Mouse (Mus musculus): ENCODE measurements around the gene Kdm1b. TPM values are rescaled to one million over a fixed set of nuclear protein-coding genes. Genes with fewer than 3 reads are reported as not detected.

Gene Kdm1b
- polyA plus RNA-seq, 1 experiment from 2014 or later = 11.6 TPM

DNA sequence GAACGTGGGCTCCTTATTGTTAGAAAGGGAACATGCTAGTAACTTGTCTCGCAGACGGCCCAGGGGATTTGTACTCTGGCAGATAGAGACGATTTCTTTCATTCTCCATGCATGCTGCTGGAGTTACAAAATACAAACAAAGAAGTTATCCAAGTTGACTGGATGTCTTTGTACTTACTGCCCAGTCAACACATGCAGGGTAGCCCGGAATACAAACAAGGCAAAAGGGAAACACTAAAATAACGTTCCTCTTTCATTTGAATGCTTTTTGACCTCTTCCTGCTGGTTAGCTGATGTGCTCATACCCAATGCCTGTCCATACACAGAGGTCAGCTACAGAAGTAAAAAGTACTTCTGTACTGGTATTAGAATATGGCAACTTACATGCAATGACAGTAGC, 5.4 kb upstream of the Kdm1b start:
- no peak for ATAC-seq (replicated peaks; ENCODE audit: low FRiP score, low read depth)
- Histone ChIP-seq H3K27ac (no peak overlapping the region), H3K9ac (ENCODE audit: low read depth, low read length) (no peak overlapping the region), H3K4me1 (replicated peaks; ENCODE audit: insufficient read depth, low read length) (no peaks in the 10 kb centered on the region), H3K9me3 (replicated peaks; ENCODE audit: low read length) (no peaks in the 10 kb centered on the region), H3K36me3 (ENCODE audit: insufficient read depth, low read length) (no peaks in the 10 kb centered on the region), H3K4me3 (replicated peaks; ENCODE audit: low read depth, low read length) (no peak overlapping the region), H3K4me2 (ENCODE audit: low read length) (no peak overlapping the region), H3K27me3 (ENCODE audit: insufficient read depth, low read length) (no peaks in the 10 kb centered on the region)
- TF ChIP-seq CTCF (IDR thresholded peaks at IDR 0.05; ENCODE audit: low read depth) = no peak
- DNase-seq (ENCODE audit: low spot score) = no peak
- 83% methylated on average over 6 of the region's 6 CpGs for WGBS

DNA sequence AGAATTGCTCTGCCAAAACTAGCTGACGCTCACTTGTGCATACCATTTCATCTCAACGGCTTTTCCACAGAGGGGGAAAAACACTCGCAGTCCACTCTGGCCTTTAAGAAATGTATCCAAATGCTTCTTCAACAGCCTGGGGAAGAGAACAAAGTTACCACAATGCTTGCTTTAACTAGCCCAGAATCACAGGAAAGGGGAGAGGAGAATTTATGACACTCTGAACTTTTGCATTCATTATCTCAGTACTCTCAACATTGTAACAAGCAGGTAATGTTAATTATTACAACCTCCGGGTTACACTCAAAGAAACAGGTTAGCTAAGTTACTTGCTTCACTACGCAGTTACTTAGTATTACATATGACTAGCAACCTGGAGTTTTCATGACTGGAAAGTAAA, 3.2 kb upstream of the Kdm1b start:
- TF ChIP-seq CTCF (IDR thresholded peaks at IDR 0.05; ENCODE audit: low read depth) = no peak
- H3K9me3 ChIP-seq (replicated peaks; ENCODE audit: low read length) = no peaks in the 10 kb centered on the region
- no peaks in the 10 kb centered on the region for H3K27me3 ChIP-seq (ENCODE audit: insufficient read depth, low read length)
- no peaks in the 10 kb centered on the region for H3K36me3 ChIP-seq (ENCODE audit: insufficient read depth, low read length)
- H3K4me2 ChIP-seq (ENCODE audit: low read length) = no peak overlapping the region
- ATAC-seq (replicated peaks; ENCODE audit: low FRiP score, low read depth) = no peak
- 64% methylated on average over 5 of the region's 5 CpGs for WGBS
- no peak overlapping the region for H3K9ac ChIP-seq (ENCODE audit: low read depth, low read length)
- DNase-seq (ENCODE audit: low spot score) = no peak
- 0 out of 2 replicates have a peak overlapping the region, but pooled peaks have one; percentile 61 for H3K27ac ChIP-seq
- no peak overlapping the region for H3K4me3 ChIP-seq (replicated peaks; ENCODE audit: low read depth, low read length)
- H3K4me1 ChIP-seq (replicated peaks; ENCODE audit: insufficient read depth, low read length) = peaks cover 8% of the 10 kb centered on the region; the same call in 1 of the 2 replicates

- Histone ChIP-seq H3K4me2 (ENCODE audit: low read length) (peak overlapping the region; percentile 99), H3K4me1 (replicated peaks; ENCODE audit: insufficient read depth, low read length) (peaks cover 8% of the 10 kb centered on the region; the same call in 1 of the 2 replicates), H3K27me3 (ENCODE audit: insufficient read depth, low read length) (no peaks in the 10 kb centered on the region), H3K36me3 (ENCODE audit: insufficient read depth, low read length) (no peaks in the 10 kb centered on the region), H3K27ac (peak overlapping the region; percentile 75; the same call in 1 of the 2 replicates), H3K9me3 (replicated peaks; ENCODE audit: low read length) (no peaks in the 10 kb centered on the region), H3K9ac (ENCODE audit: low read depth, low read length) (peak overlapping the region; percentile 1; the same call in 1 of the 2 replicates), H3K4me3 (replicated peaks; ENCODE audit: low read depth, low read length) (peak overlapping the region; percentile 69; the same call in 1 of the 2 replicates)
- ATAC-seq (replicated peaks; ENCODE audit: low FRiP score, low read depth) (no peak), DNase-seq (ENCODE audit: low spot score) (peak; percentile 56)
- TF ChIP-seq CTCF (IDR thresholded peaks at IDR 0.05; ENCODE audit: low read depth) = no peak; the same call in 1 of the 2 replicates
- WGBS = 50% methylated on average over 8 of the region's 8 CpGs
Measured at GRCm38 (mm10) chr13:47042024-47042633, 1.2 kb upstream of the Kdm1b start.

- WGBS = under 1% methylated on average over 45 of the region's 45 CpGs
- ATAC-seq (replicated peaks; ENCODE audit: low FRiP score, low read depth) (peak; percentile 17; the same call in 1 of the 2 replicates), DNase-seq (ENCODE audit: low spot score) (peak; percentile 25)
- no peaks in the 10 kb centered on the region for H3K9me3 ChIP-seq (replicated peaks; ENCODE audit: low read length)
- H3K27me3 ChIP-seq (ENCODE audit: insufficient read depth, low read length) = no peaks in the 10 kb centered on the region
- no peak for TF ChIP-seq CTCF (IDR thresholded peaks at IDR 0.05; ENCODE audit: low read depth)
- H3K4me1 ChIP-seq (replicated peaks; ENCODE audit: insufficient read depth, low read length) = peaks cover 8% of the 10 kb centered on the region; the same call in 1 of the 2 replicates
- H3K4me3 ChIP-seq (replicated peaks; ENCODE audit: low read depth, low read length) = peak overlapping the region; percentile 69
- H3K27ac ChIP-seq = peak overlapping the region; percentile 78
- H3K9ac ChIP-seq (ENCODE audit: low read depth, low read length) = peak overlapping the region; percentile 78
- H3K36me3 ChIP-seq (ENCODE audit: insufficient read depth, low read length) = no peaks in the 10 kb centered on the region
- peak overlapping the region; percentile 99 for H3K4me2 ChIP-seq (ENCODE audit: low read length)
Measured at GRCm38 (mm10) chr13:47043833-47044616, 726 bp downstream of the Kdm1b start.

- peak within 1 kb of the TSS; percentile 78 for H3K27ac ChIP-seq
- H3K27me3 ChIP-seq (ENCODE audit: insufficient read depth, low read length) = no peaks in the 10 kb centered on the region
- DNase-seq (ENCODE audit: low spot score) = no peak
- H3K4me2 ChIP-seq (ENCODE audit: low read length) = peak within 1 kb of the TSS; percentile 99
- WGBS = 13% methylated on average over 10 of the region's 10 CpGs
- peak within 1 kb of the TSS; percentile 69 for H3K4me3 ChIP-seq (replicated peaks; ENCODE audit: low read depth, low read length)
- H3K9ac ChIP-seq (ENCODE audit: low read depth, low read length) = peak within 1 kb of the TSS; percentile 78
- H3K9me3 ChIP-seq (replicated peaks; ENCODE audit: low read length) = no peaks in the 10 kb centered on the region
- no peak for TF ChIP-seq CTCF (IDR thresholded peaks at IDR 0.05; ENCODE audit: low read depth)
- peaks cover 8% of the 10 kb centered on the region; the same call in 1 of the 2 replicates for H3K4me1 ChIP-seq (replicated peaks; ENCODE audit: insufficient read depth, low read length)
- ATAC-seq (replicated peaks; ENCODE audit: low FRiP score, low read depth) = no peak
- no peaks in the 10 kb centered on the region for H3K36me3 ChIP-seq (ENCODE audit: insufficient read depth, low read length)
Measured at GRCm38 (mm10) chr13:47044617-47044947, 1.3 kb downstream of the Kdm1b start, which contains the start of gene Tpmt. Tpmt (minus strand) TSS chr13:47044737.

DNA sequence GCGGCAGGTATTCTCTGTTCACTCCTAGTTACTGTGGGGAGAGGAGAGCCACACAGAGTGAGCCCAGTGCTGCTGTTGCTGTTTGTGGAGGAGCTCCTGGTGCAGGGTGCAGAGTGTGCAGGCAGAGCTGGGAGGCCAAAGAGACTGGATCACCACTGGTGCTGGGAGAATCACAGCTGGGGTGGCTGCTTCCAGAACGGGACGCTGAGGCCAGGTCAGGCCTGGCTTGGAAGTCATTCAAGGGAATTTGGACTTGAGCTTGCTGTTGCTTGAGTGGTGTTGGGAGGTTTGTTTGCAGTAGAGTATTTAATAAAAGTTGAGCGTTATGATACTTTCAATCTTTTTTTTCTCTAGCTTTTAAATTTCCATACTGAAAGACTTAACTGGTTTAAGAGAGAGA, 4.7 kb downstream of the Kdm1b start:
- Histone ChIP-seq H3K27me3 (ENCODE audit: insufficient read depth, low read length) (no peaks in the 10 kb centered on the region), H3K4me2 (ENCODE audit: low read length) (no peak overlapping the region), H3K4me1 (replicated peaks; ENCODE audit: insufficient read depth, low read length) (peaks cover 8% of the 10 kb centered on the region; the same call in 1 of the 2 replicates), H3K4me3 (replicated peaks; ENCODE audit: low read depth, low read length) (no peak overlapping the region), H3K9me3 (replicated peaks; ENCODE audit: low read length) (no peaks in the 10 kb centered on the region), H3K36me3 (ENCODE audit: insufficient read depth, low read length) (no peaks in the 10 kb centered on the region), H3K27ac (no peak overlapping the region), H3K9ac (ENCODE audit: low read depth, low read length) (no peak overlapping the region)
- DNase-seq (ENCODE audit: low spot score) = no peak
- 89% methylated on average over 4 of the region's 4 CpGs for WGBS
- ATAC-seq (replicated peaks; ENCODE audit: low FRiP score, low read depth) = no peak
- TF ChIP-seq CTCF (IDR thresholded peaks at IDR 0.05; ENCODE audit: low read depth) = no peak
